Mouse (Mus musculus) splenic B cell, adult 2 months (primary cell): ENCODE results near the gene Afdn.
A peak's percentile ranks its signal among the peaks of the same experiment; 100 is the strongest.

Experiments
- DNase-seq: peaks from one replicate; pipeline ENCODE4 v3.0.0-alpha.2; 2011; ENCODE audit warnings: low read depth, low spot score
- H3K27me3 ChIP-seq: 2 replicates; pipeline ENCODE4 v1.6.1; 2012; ENCODE audit warnings: mild to moderate bottlenecking, low read length, moderate library complexity, mixed read lengths; ENCODE audit not compliant: control insufficient read depth, poor library complexity, insufficient read depth, severe bottlenecking
- H3K36me3 ChIP-seq: 2 replicates; pipeline ENCODE4 v1.6.1; 2012; ENCODE audit warnings: mild to moderate bottlenecking, low read length, moderate library complexity, mixed read lengths; ENCODE audit not compliant: control insufficient read depth, poor library complexity, insufficient read depth, severe bottlenecking

Gene Afdn

GRCm38 (mm10) chr17:13731727-13732112, 28.6 kb upstream of the Afdn start:
- Histone ChIP-seq H3K27me3 (no peaks in the 10 kb centered on the region), H3K36me3 (no peaks in the 10 kb centered on the region)

GRCm38 (mm10) chr17:13732685-13733084, 27.7 kb upstream of the Afdn start:
- DNase-seq: no peak
- no peaks in the 10 kb centered on the region for H3K36me3 ChIP-seq
- H3K27me3 ChIP-seq: no peaks in the 10 kb centered on the region

More at GRCm38 (mm10) chr17:13731727-13732112, 28.6 kb upstream of the Afdn start:
- no peak for DNase-seq

- Histone ChIP-seq H3K27me3 (no peaks in the 10 kb centered on the region), H3K36me3 (no peaks in the 10 kb centered on the region)
- no peak for DNase-seq
These were observed 26.4 kb upstream of the Afdn start for GRCm38 (mm10) chr17:13733971-13734370.

- Histone ChIP-seq H3K27me3 (no peaks in the 10 kb centered on the region), H3K36me3 (no peaks in the 10 kb centered on the region)
- DNase-seq: no peak
These were observed 25.3 kb upstream of the Afdn start for GRCm38 (mm10) chr17:13735057-13735456.

- Histone ChIP-seq H3K27me3 (no peaks in the 10 kb centered on the region), H3K36me3 (no peaks in the 10 kb centered on the region)
- DNase-seq: no peak
These were observed 24.5 kb upstream of the Afdn start for GRCm38 (mm10) chr17:13735803-13736282.

GRCm38 (mm10) chr17:13737336-13737735, 23.0 kb upstream of the Afdn start:
- no peak for DNase-seq
- Histone ChIP-seq H3K27me3 (no peaks in the 10 kb centered on the region), H3K36me3 (no peaks in the 10 kb centered on the region)

GRCm38 (mm10) chr17:13738121-13738776, 22.1 kb upstream of the Afdn start:
- no peak for DNase-seq
- H3K27me3 ChIP-seq: no peaks in the 10 kb centered on the region
- no peaks in the 10 kb centered on the region for H3K36me3 ChIP-seq

- Histone ChIP-seq H3K36me3 (no peaks in the 10 kb centered on the region), H3K27me3 (no peaks in the 10 kb centered on the region)
- peak; percentile 33 for DNase-seq
These were observed 21.4 kb upstream of the Afdn start for GRCm38 (mm10) chr17:13738916-13739315.

- H3K36me3 ChIP-seq: no peaks in the 10 kb centered on the region
These were observed 20.4 kb upstream of the Afdn start for GRCm38 (mm10) chr17:13739981-13740380.

GRCm38 (mm10) chr17:13740796-13741195, 19.5 kb upstream of the Afdn start:
- no peak for DNase-seq
- Histone ChIP-seq H3K27me3 (no peaks in the 10 kb centered on the region), H3K36me3 (no peaks in the 10 kb centered on the region)

More at GRCm38 (mm10) chr17:13739981-13740380, 20.4 kb upstream of the Afdn start:
- H3K27me3 ChIP-seq: no peaks in the 10 kb centered on the region
- no peak for DNase-seq

- Histone ChIP-seq H3K36me3 (no peaks in the 10 kb centered on the region), H3K27me3 (no peaks in the 10 kb centered on the region; the same call in 1 of the 2 replicates)
- no peak for DNase-seq
These were observed 18.7 kb upstream of the Afdn start for GRCm38 (mm10) chr17:13741611-13742010.

GRCm38 (mm10) chr17:13742334-13742733, 18.0 kb upstream of the Afdn start:
- Histone ChIP-seq H3K27me3 (no peaks in the 10 kb centered on the region; the same call in 1 of the 2 replicates), H3K36me3 (no peaks in the 10 kb centered on the region)
- no peak for DNase-seq

GRCm38 (mm10) chr17:13742941-13743708, 17.2 kb upstream of the Afdn start:
- no peak for DNase-seq
- Histone ChIP-seq H3K36me3 (no peaks in the 10 kb centered on the region), H3K27me3 (no peaks in the 10 kb centered on the region; the same call in 1 of the 2 replicates)

GRCm38 (mm10) chr17:13743709-13744079, 16.6 kb upstream of the Afdn start:
- DNase-seq: no peak

GRCm38 (mm10) chr17:13744219-13744618, 16.1 kb upstream of the Afdn start:
- DNase-seq: no peak
- Histone ChIP-seq H3K27me3 (no peaks in the 10 kb centered on the region; the same call in 1 of the 2 replicates), H3K36me3 (no peaks in the 10 kb centered on the region)

More at GRCm38 (mm10) chr17:13743709-13744079, 16.6 kb upstream of the Afdn start:
- H3K27me3 ChIP-seq: no peaks in the 10 kb centered on the region; the same call in 1 of the 2 replicates
- H3K36me3 ChIP-seq: no peaks in the 10 kb centered on the region
